Mouse (Mus musculus) layer of hippocampus, adult 2 months (tissue): ENCODE measurements at regions not wholly inside any gene's neighbourhood (a gene's known extent, or its start where the extent isn't known, plus 50 kb on each side); places are given as distances from the start of the nearest gene placed in this dataset.

ENCODE experiments used
- DNase-seq, 2 experiments: peaks; one replicate each; pipeline ENCODE4 v3.0.0; 2022; ENCODE audit warnings: low spot score in 2 of 2
- H3K27ac ChIP-seq: fragments of 200-600 bp; 2 replicates; pipeline ENCODE4 v1.8.1; 2022
- H3K4me3 ChIP-seq: fragments of 200-600 bp; 2 replicates; pipeline ENCODE4 v1.8.1; 2022; ENCODE audit warnings: mild to moderate bottlenecking
- CTCF ChIP-seq: fragments of 200-600 bp; conservative IDR thresholded peaks from 2 replicates; pipeline ENCODE4 v1.8.1; 2022; ENCODE audit warnings: antibody characterized with exemption, mild to moderate bottlenecking, moderate library complexity

GRCm38 (mm10) chr2:169100516-169100915 is 145.1 kb upstream of the Zfp64 start:
- Histone ChIP-seq H3K27ac (no peak overlapping the region), H3K4me3 (no peak overlapping the region)
- no peak for DNase-seq
- TF ChIP-seq CTCF = no peak

- H3K27ac ChIP-seq = no peak overlapping the region
- no peak overlapping the region for H3K4me3 ChIP-seq
- no peak for DNase-seq
- no peak for TF ChIP-seq CTCF
Measured at GRCm38 (mm10) chr2:169099678-169100077, 144.3 kb upstream of the Zfp64 start.

GRCm38 (mm10) chr2:169098591-169098990 is 143.2 kb upstream of the Zfp64 start:
- TF ChIP-seq CTCF = no peak
- H3K4me3 ChIP-seq = no peak overlapping the region
- no peak overlapping the region for H3K27ac ChIP-seq
- no peak for DNase-seq

GRCm38 (mm10) chr2:169094011-169094754 is 138.8 kb upstream of the Zfp64 start:
- Histone ChIP-seq H3K4me3 (no peak overlapping the region), H3K27ac (no peak overlapping the region)
- no peak for DNase-seq
- TF ChIP-seq CTCF = no peak

GRCm38 (mm10) chr2:169090256-169090655 is 134.9 kb upstream of the Zfp64 start:
- no peak for DNase-seq
- peak; percentile 31 for TF ChIP-seq CTCF

GRCm38 (mm10) chr2:169088870-169089484 is 133.6 kb upstream of the Zfp64 start:
- no peak for TF ChIP-seq CTCF
- DNase-seq = no peak
- Histone ChIP-seq H3K4me3 (no peak overlapping the region), H3K27ac (no peak overlapping the region)

More at GRCm38 (mm10) chr2:169090256-169090655, 134.9 kb upstream of the Zfp64 start:
- H3K27ac ChIP-seq = no peak overlapping the region
- H3K4me3 ChIP-seq = no peak overlapping the region

GRCm38 (mm10) chr2:169088301-169088700 is 132.9 kb upstream of the Zfp64 start:
- Histone ChIP-seq H3K4me3 (no peak overlapping the region), H3K27ac (no peak overlapping the region)
- no peak for TF ChIP-seq CTCF
- no peak for DNase-seq

GRCm38 (mm10) chr2:169071267-169071666 is 115.9 kb upstream of the Zfp64 start:
- no peak for DNase-seq
- no peak for TF ChIP-seq CTCF
- no peak overlapping the region for H3K4me3 ChIP-seq

GRCm38 (mm10) chr2:169065166-169065698 is 109.8 kb upstream of the Zfp64 start:
- Histone ChIP-seq H3K4me3 (no peak overlapping the region), H3K27ac (no peak overlapping the region)
- no peak for DNase-seq
- TF ChIP-seq CTCF = no peak

More at GRCm38 (mm10) chr2:169071267-169071666, 115.9 kb upstream of the Zfp64 start:
- H3K27ac ChIP-seq = no peak overlapping the region

- no peak overlapping the region for H3K4me3 ChIP-seq
- DNase-seq = peak; percentile 71 to 87
- H3K27ac ChIP-seq = no peak overlapping the region
- TF ChIP-seq CTCF = peak; percentile 94
Measured at GRCm38 (mm10) chr2:169061520-169061919, 106.1 kb upstream of the Zfp64 start.

- no peak overlapping the region for H3K4me3 ChIP-seq
- no peak for TF ChIP-seq CTCF
- H3K27ac ChIP-seq = no peak overlapping the region
- DNase-seq = no peak
Measured at GRCm38 (mm10) chr2:169060495-169060894, 105.1 kb upstream of the Zfp64 start.

GRCm38 (mm10) chr2:169057831-169058230 is 102.4 kb upstream of the Zfp64 start:
- no peak for DNase-seq
- peak; percentile 59 for TF ChIP-seq CTCF
- Histone ChIP-seq H3K27ac (no peak overlapping the region), H3K4me3 (no peak overlapping the region)

GRCm38 (mm10) chr2:169049947-169050346 is 94.6 kb upstream of the Zfp64 start:
- no peak for TF ChIP-seq CTCF
- no peak overlapping the region for H3K27ac ChIP-seq
- DNase-seq = peak in 1 of 2 experiments; percentile 20
- no peak overlapping the region for H3K4me3 ChIP-seq
